Mouse (Mus musculus): Measurements from ENCODE around the gene Ptges. TPM values are rescaled to one million over a fixed set of nuclear protein-coding genes. Genes with fewer than 3 reads are reported as not detected.

Ptges gene
- polyA plus RNA-seq (2017; shearing (Covaris generic)) = not detected

GRCm38 (mm10) chr2:30929483-30930045 is at the start of gene Ptges:
Ptges (minus strand) TSS chr2:30929863.

GRCm38 (mm10) chr2:30967352-30968327 is 38.0 kb upstream of the Ptges start, which contains the start of gene Tor1a:
Tor1a (minus strand) TSS chr2:30967933.

GRCm38 (mm10) chr2:30952824-30953490 is 23.3 kb upstream of the Ptges start, which contains the start of gene Tor1b:
Tor1b (plus strand) TSS chr2:30952959.

Other genes starting within 250 kb of the Ptges start
- not detected for gene 1700001O22Rik, start 126.2 kb downstream of the Ptges start, polyA plus RNA-seq (2017; shearing (Covaris generic))
- gene Ntmt1, start 122.0 kb downstream of the Ptges start, polyA plus RNA-seq (2017; shearing (Covaris generic)) = 47.4 TPM
- 69.6 TPM for gene Asb6, start 99.5 kb downstream of the Ptges start, polyA plus RNA-seq (2017; shearing (Covaris generic))
- not detected for gene Prrx2, start 94.9 kb downstream of the Ptges start, polyA plus RNA-seq (2017; shearing (Covaris generic))
- 24.8 TPM for gene Tor1b, start 23.1 kb upstream of the Ptges start, polyA plus RNA-seq (2017; shearing (Covaris generic))
- 57.2 TPM for gene Tor1a, start 38.1 kb upstream of the Ptges start, polyA plus RNA-seq (2017; shearing (Covaris generic))
- 89.9 TPM for gene BC005624, start 52.3 kb upstream of the Ptges start, polyA plus RNA-seq (2017; shearing (Covaris generic))
- gene Usp20, start 52.4 kb upstream of the Ptges start, polyA plus RNA-seq (2017; shearing (Covaris generic)) = 34.7 TPM
- gene Fnbp1, start 212.1 kb upstream of the Ptges start, polyA plus RNA-seq (2017; shearing (Covaris generic)) = 141 TPM
- 71.4 TPM for gene Gpr107, start 222.5 kb upstream of the Ptges start, polyA plus RNA-seq (2017; shearing (Covaris generic))